Mouse (Mus musculus): ENCODE results near the gene Eif4enif1. TPM values are rescaled to one million over a fixed set of nuclear protein-coding genes. Genes with fewer than 3 reads are reported as not detected.

Eif4enif1 gene
- polyA plus RNA-seq, 1 experiment from 2014 or later: 54.9 TPM

GRCm38 (mm10) chr11:3282887-3283286, 80.7 kb downstream of the Eif4enif1 start:
- Histone ChIP-seq H3K9me3 (ENCODE audit: control insufficient read depth, low read length) (no peaks in the 10 kb centered on the region), H3K27me3 (replicated peaks; ENCODE audit: control insufficient read depth, insufficient read depth, low read length) (no peaks in the 10 kb centered on the region), H3K4me3 (replicated peaks; ENCODE audit: low read length) (no peak overlapping the region), H3K9ac (replicated peaks; ENCODE audit: low read depth, low read length) (no peak overlapping the region), H3K36me3 (ENCODE audit: control insufficient read depth, insufficient read depth) (no peaks in the 10 kb centered on the region), H3K27ac (ENCODE audit: low read length) (no peak overlapping the region), H3K4me1 (replicated peaks; ENCODE audit: control insufficient read depth, insufficient read depth, low read length) (peaks cover 4% of the 10 kb centered on the region), H3K4me2 (ENCODE audit: low read length) (no peak overlapping the region)
- WGBS: 89% methylated on average over 6 of the region's 6 CpGs
- no peak for ATAC-seq

DNA sequence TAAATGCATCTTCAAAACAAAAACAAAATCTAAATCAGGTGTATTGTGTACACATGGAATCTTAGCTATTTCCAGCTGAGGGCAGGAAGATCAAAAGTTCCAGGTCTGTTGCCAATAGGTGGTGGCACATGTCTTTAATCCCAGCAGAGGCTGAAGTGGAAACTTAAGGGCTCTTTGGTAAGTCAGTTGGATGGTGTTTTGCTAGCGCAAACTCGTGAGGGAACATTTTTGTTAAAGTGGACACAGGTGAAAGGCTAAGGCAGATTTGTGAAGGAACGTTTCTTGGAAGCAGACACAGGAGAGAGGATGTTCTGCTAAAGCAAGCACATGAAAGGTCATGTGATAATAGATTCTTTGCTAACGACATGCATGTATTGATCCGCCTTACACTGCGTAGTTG, 81.5 kb downstream of the Eif4enif1 start:
- Histone ChIP-seq H3K27ac (ENCODE audit: low read length) (no peak overlapping the region), H3K4me3 (replicated peaks; ENCODE audit: low read length) (no peak overlapping the region), H3K27me3 (replicated peaks; ENCODE audit: control insufficient read depth, insufficient read depth, low read length) (no peaks in the 10 kb centered on the region), H3K9ac (replicated peaks; ENCODE audit: low read depth, low read length) (no peak overlapping the region), H3K9me3 (ENCODE audit: control insufficient read depth, low read length) (no peaks in the 10 kb centered on the region), H3K36me3 (ENCODE audit: control insufficient read depth, insufficient read depth) (no peaks in the 10 kb centered on the region), H3K4me1 (replicated peaks; ENCODE audit: control insufficient read depth, insufficient read depth, low read length) (peaks cover 9% of the 10 kb centered on the region), H3K4me2 (ENCODE audit: low read length) (no peak overlapping the region)
- 94% methylated on average over 6 of the region's 6 CpGs for WGBS
- ATAC-seq: no peak

- Histone ChIP-seq H3K9ac (replicated peaks; ENCODE audit: low read depth, low read length) (no peak overlapping the region), H3K9me3 (ENCODE audit: control insufficient read depth, low read length) (no peaks in the 10 kb centered on the region), H3K27ac (ENCODE audit: low read length) (no peak overlapping the region), H3K4me3 (replicated peaks; ENCODE audit: low read length) (no peak overlapping the region), H3K36me3 (ENCODE audit: control insufficient read depth, insufficient read depth) (no peaks in the 10 kb centered on the region), H3K27me3 (replicated peaks; ENCODE audit: control insufficient read depth, insufficient read depth, low read length) (no peaks in the 10 kb centered on the region), H3K4me2 (ENCODE audit: low read length) (no peak overlapping the region), H3K4me1 (replicated peaks; ENCODE audit: control insufficient read depth, insufficient read depth, low read length) (peaks cover 9% of the 10 kb centered on the region)
- no peak for ATAC-seq
- 91% methylated on average over 3 of the region's 3 CpGs for WGBS
Measured at GRCm38 (mm10) chr11:3285940-3286339, 83.7 kb downstream of the Eif4enif1 start.

DNA sequence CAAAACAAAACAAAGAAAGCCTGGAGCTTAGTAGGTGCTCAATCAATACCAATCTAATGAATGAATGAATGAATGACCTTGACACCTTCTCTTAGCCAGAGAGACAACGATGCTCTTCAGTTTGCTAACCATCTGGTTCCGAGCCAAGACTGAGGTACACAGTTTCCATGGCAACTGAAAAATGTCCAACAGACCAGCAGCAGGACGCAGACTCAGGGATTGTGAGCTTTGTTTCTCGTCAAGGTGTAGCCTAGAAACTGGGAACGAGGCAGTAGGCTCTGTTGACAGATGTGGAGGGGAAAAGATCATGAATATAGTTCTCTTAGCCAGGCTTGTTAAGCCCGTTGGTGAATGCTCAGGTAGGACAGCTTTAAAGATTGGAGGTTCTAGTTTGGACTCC, 84.9 kb downstream of the Eif4enif1 start:
- Histone ChIP-seq H3K9ac (replicated peaks; ENCODE audit: low read depth, low read length) (no peak overlapping the region), H3K4me3 (replicated peaks; ENCODE audit: low read length) (no peak overlapping the region), H3K27me3 (replicated peaks; ENCODE audit: control insufficient read depth, insufficient read depth, low read length) (no peaks in the 10 kb centered on the region), H3K36me3 (ENCODE audit: control insufficient read depth, insufficient read depth) (no peaks in the 10 kb centered on the region), H3K4me1 (replicated peaks; ENCODE audit: control insufficient read depth, insufficient read depth, low read length) (peaks cover 13% of the 10 kb centered on the region), H3K27ac (ENCODE audit: low read length) (no peak overlapping the region), H3K9me3 (ENCODE audit: control insufficient read depth, low read length) (no peaks in the 10 kb centered on the region), H3K4me2 (ENCODE audit: low read length) (no peak overlapping the region)
- ATAC-seq: no peak
- 17% methylated on average over 6 of the region's 6 CpGs for WGBS

- Histone ChIP-seq H3K4me2 (ENCODE audit: low read length) (peak overlapping the region; percentile 100), H3K27ac (ENCODE audit: low read length) (no peak overlapping the region), H3K4me1 (replicated peaks; ENCODE audit: control insufficient read depth, insufficient read depth, low read length) (peaks cover 17% of the 10 kb centered on the region), H3K36me3 (ENCODE audit: control insufficient read depth, insufficient read depth) (no peaks in the 10 kb centered on the region), H3K4me3 (replicated peaks; ENCODE audit: low read length) (no peak overlapping the region), H3K9ac (replicated peaks; ENCODE audit: low read depth, low read length) (no peak overlapping the region), H3K9me3 (ENCODE audit: control insufficient read depth, low read length) (no peaks in the 10 kb centered on the region), H3K27me3 (replicated peaks; ENCODE audit: control insufficient read depth, insufficient read depth, low read length) (no peaks in the 10 kb centered on the region)
- 60% methylated on average over 5 of the region's 5 CpGs for WGBS
- no peak for ATAC-seq
Measured at GRCm38 (mm10) chr11:3287921-3288320, 85.7 kb downstream of the Eif4enif1 start.

DNA sequence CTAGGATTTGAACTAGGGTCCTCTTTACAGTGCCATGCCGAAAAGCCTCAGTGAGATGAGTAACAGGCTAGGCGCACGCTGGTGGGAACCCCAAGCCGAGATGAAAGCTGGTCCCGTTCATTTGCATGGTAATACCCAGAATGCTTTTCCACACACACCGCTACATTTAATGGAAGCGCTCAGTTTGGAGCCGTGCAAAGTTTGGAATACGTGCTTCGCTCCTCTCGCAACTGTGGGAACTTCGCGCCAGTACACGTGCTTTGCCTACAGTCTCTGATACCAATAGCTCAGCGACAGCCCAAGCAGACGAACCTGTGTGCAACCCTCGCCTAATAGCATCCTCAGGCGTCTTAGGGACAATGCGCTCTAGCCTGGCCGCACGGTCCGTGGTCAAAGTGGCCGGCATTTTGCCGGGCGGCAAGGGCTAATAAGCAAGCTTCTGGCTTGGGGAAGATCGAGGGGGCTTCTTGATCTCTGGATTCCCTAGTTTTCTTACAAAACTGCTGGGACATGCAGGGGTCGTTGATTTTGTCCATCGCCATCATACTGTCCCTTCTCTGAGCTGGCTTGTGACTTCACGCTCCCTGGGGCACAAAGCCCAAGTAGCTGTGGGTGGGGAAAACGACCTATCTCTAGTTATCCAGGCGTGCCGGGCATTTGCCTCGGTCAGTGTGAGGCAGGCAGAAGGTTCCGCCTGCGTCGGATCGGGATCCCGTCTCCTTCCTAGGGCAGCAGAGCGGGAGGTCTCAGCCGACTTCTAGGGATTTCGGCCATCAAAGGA, 86.5 kb downstream of the Eif4enif1 start, which contains the start of gene Patz1:
Gene Patz1, plus strand, starts transcription at position 354 of the 781 bp plus-strand sequence.
- Histone ChIP-seq H3K4me3 (replicated peaks; ENCODE audit: low read length) (peak within 1 kb of the TSS; percentile 90), H3K27me3 (replicated peaks; ENCODE audit: control insufficient read depth, insufficient read depth, low read length) (no peaks in the 10 kb centered on the region), H3K9me3 (ENCODE audit: control insufficient read depth, low read length) (no peaks in the 10 kb centered on the region), H3K4me2 (ENCODE audit: low read length) (peak within 1 kb of the TSS; percentile 100), H3K36me3 (ENCODE audit: control insufficient read depth, insufficient read depth) (no peaks in the 10 kb centered on the region), H3K27ac (ENCODE audit: low read length) (peak within 1 kb of the TSS; percentile 100), H3K9ac (replicated peaks; ENCODE audit: low read depth, low read length) (peak within 1 kb of the TSS; percentile 99), H3K4me1 (replicated peaks; ENCODE audit: control insufficient read depth, insufficient read depth, low read length) (peaks cover 25% of the 10 kb centered on the region)
- peak; percentile 13 for ATAC-seq
- WGBS: under 1% methylated on average over 41 of the region's 41 CpGs

- peaks cover 31% of the 10 kb centered on the region for H3K4me1 ChIP-seq (replicated peaks; ENCODE audit: control insufficient read depth, insufficient read depth, low read length)
- no peaks in the 10 kb centered on the region for H3K36me3 ChIP-seq (ENCODE audit: control insufficient read depth, insufficient read depth)
- no peaks in the 10 kb centered on the region for H3K9me3 ChIP-seq (ENCODE audit: control insufficient read depth, low read length)
- no peaks in the 10 kb centered on the region for H3K27me3 ChIP-seq (replicated peaks; ENCODE audit: control insufficient read depth, insufficient read depth, low read length)
- peak; percentile 77 for ATAC-seq
- peak overlapping the region; percentile 90 for H3K4me3 ChIP-seq (replicated peaks; ENCODE audit: low read length)
- H3K27ac ChIP-seq (ENCODE audit: low read length): peak overlapping the region; percentile 100
- H3K4me2 ChIP-seq (ENCODE audit: low read length): peak overlapping the region; percentile 100
- H3K9ac ChIP-seq (replicated peaks; ENCODE audit: low read depth, low read length): peak overlapping the region; percentile 99
- under 1% methylated on average over 31 of the region's 40 CpGs for WGBS
Measured at GRCm38 (mm10) chr11:3289302-3289802, 87.2 kb downstream of the Eif4enif1 start.

DNA sequence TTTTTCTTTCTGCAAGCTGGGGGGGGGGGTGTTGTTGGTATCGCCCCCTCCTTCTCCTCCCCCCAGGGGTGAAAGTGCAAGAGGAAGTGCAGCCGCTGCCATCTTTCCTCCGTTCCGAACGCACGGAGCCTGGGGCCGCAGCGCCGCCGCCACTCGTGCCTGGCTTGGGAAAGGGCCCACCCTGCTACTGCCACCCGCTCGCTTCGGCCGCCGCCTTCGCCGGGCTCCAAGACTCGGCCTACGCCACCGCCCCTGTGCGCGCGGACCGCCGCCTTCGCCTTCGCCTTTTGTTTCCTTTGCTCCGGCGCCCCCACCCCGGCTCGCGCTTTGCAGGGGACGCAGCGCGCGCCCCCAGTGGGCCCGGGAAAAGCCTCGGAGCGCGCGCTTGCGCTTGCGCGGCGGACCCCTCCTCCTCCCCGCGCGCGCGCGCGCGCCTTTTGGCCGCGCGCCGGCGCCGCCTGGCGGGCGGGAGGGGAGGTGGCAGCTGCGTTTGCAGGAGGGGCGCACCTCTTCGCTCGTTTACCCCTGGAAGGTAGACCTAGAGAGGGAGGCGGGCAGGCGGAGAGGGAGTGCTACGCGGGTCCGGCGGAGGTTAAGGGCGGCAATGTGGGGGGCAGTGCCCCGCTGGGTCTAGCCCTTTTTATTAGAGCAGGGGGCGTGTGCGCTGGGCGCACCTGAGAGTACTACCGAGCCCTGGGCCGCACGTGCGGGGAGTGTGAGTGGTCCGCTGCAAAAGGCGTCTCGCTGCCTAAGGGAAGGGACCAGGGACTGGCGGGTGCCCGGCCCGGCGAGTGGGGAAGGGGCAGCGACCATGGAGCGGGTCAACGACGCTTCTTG, 87.8 kb downstream of the Eif4enif1 start:
- Histone ChIP-seq H3K9me3 (ENCODE audit: control insufficient read depth, low read length) (no peaks in the 10 kb centered on the region), H3K9ac (replicated peaks; ENCODE audit: low read depth, low read length) (peak overlapping the region; percentile 99), H3K4me3 (replicated peaks; ENCODE audit: low read length) (peak overlapping the region; percentile 90), H3K27me3 (replicated peaks; ENCODE audit: control insufficient read depth, insufficient read depth, low read length) (no peaks in the 10 kb centered on the region), H3K36me3 (ENCODE audit: control insufficient read depth, insufficient read depth) (no peaks in the 10 kb centered on the region), H3K27ac (ENCODE audit: low read length) (peak overlapping the region; percentile 100), H3K4me2 (ENCODE audit: low read length) (peak overlapping the region; percentile 100), H3K4me1 (replicated peaks; ENCODE audit: control insufficient read depth, insufficient read depth, low read length) (peaks cover 38% of the 10 kb centered on the region)
- WGBS: under 1% methylated on average over 73 of the region's 92 CpGs
- ATAC-seq: peak; percentile 54

GRCm38 (mm10) chr11:3290640-3291310, 88.6 kb downstream of the Eif4enif1 start:
- Histone ChIP-seq H3K4me2 (ENCODE audit: low read length) (peak overlapping the region; percentile 100), H3K4me1 (replicated peaks; ENCODE audit: control insufficient read depth, insufficient read depth, low read length) (peaks cover 43% of the 10 kb centered on the region), H3K9me3 (ENCODE audit: control insufficient read depth, low read length) (no peaks in the 10 kb centered on the region), H3K27me3 (replicated peaks; ENCODE audit: control insufficient read depth, insufficient read depth, low read length) (no peaks in the 10 kb centered on the region), H3K27ac (ENCODE audit: low read length) (peak overlapping the region; percentile 100), H3K9ac (replicated peaks; ENCODE audit: low read depth, low read length) (peak overlapping the region; percentile 99), H3K36me3 (ENCODE audit: control insufficient read depth, insufficient read depth) (no peaks in the 10 kb centered on the region; the same call in 1 of the 2 replicates), H3K4me3 (replicated peaks; ENCODE audit: low read length) (peak overlapping the region; percentile 90)
- WGBS: under 1% methylated on average over 50 of the region's 50 CpGs
- ATAC-seq: peak; percentile 17

All from forebrain, embryonic 16.5 days (tissue).